Mouse (Mus musculus) bone marrow, adult 2 months (tissue): ENCODE measurements around the gene Slc25a3. TPM values are rescaled to one million over a fixed set of nuclear protein-coding genes. Genes with fewer than 3 reads are reported as not detected.

Experiments used
- H3K27ac ChIP-seq: fragments of 200-500 bp; 2 replicates; pipeline ENCODE4 v1.5.1; 2012; ENCODE audit warnings: low read depth, mild to moderate bottlenecking, control low read depth, inconsistent platforms, low read length; ENCODE audit not compliant: control insufficient read depth, poor library complexity, insufficient read depth
- H3K4me1 ChIP-seq: fragments of 200-500 bp; 2 replicates; pipeline ENCODE4 v1.6.1; 2011; ENCODE audit warnings: low read length; ENCODE audit not compliant: control insufficient read depth, insufficient read depth
- H3K4me3 ChIP-seq: fragments of 200-500 bp; replicated peaks from 2 replicates; pipeline ENCODE3; 2011; ENCODE audit warnings: mild to moderate bottlenecking, low read depth, low read length, control low read depth; ENCODE audit not compliant: control insufficient read depth
- CTCF ChIP-seq: fragments of 200-500 bp; IDR thresholded peaks from 2 replicates; pipeline ENCODE4 v1.5.1; 2011; ENCODE audit warnings: low read length, control low read depth; ENCODE audit not compliant: control insufficient read depth, insufficient read depth
- POLR2A ChIP-seq: fragments of 200-500 bp; IDR thresholded peaks from 2 replicates; pipeline ENCODE4 v1.6.1; 2011; ENCODE audit warnings: low read depth, mild to moderate bottlenecking, control low read depth, low read length, borderline replicate concordance; ENCODE audit not compliant: control insufficient read depth
- WGBS: fragments of 180-500 bp; shearing (Covaris S2); methylation state at CpG from one replicate; pipeline ENCODE4 v1.1.7; 2018; 5-methylcytosine and 5-hydroxymethylcytosine counted together
- polyA plus RNA-seq: library from polyadenylated mRNA; stranded (reverse); fragments of >200 nt; gene quantifications from 2 replicates; pipeline ENCODE4 v1.2.4, GENCODE M21; 2011; ENCODE audit warnings: low replicate concordance; ENCODE audit not compliant: missing spikeins, insufficient read depth, insufficient read length

The Slc25a3 gene
- polyA plus RNA-seq, 1 experiment: 223 TPM

DNA sequence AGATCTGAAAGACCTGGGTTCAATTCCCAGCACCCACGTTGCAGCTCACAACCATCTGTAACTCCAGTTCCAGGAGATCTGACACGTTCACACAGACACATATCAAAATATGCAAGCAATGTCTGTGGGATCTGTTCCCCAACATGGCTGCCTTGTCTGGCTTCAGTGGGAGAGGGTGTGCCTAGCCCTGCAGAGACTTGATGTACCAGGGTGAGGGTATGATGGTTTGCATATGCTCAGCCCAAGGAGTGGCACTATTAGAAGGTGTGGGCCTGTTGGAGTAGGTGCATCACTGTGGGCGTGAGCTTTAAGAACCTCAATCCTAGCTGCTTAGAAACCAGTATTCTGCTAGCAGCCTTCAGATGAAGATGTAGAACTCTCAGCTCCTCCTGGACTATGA is 17.9 kb downstream of the Slc25a3 start:
- H3K4me1 ChIP-seq: no peaks in the 10 kb centered on the region
- TF ChIP-seq CTCF: no peak
- no peak for TF ChIP-seq POLR2A
- H3K27ac ChIP-seq: no peak overlapping the region
- H3K4me3 ChIP-seq: no peak overlapping the region
- 77% methylated on average over 3 of the region's 3 CpGs for WGBS

GRCm38 (mm10) chr10:91102799-91103590 is 20.9 kb downstream of the Slc25a3 start:
- TF ChIP-seq POLR2A (no peak), CTCF (no peak)
- WGBS: 82% methylated on average over 14 of the region's 14 CpGs
- Histone ChIP-seq H3K4me1 (no peaks in the 10 kb centered on the region), H3K27ac (no peak overlapping the region), H3K4me3 (no peak overlapping the region)

- H3K27ac ChIP-seq: no peak overlapping the region
- no peak for TF ChIP-seq POLR2A
- no peak for TF ChIP-seq CTCF
- H3K4me3 ChIP-seq: no peak overlapping the region
- H3K4me1 ChIP-seq: no peaks in the 10 kb centered on the region
- WGBS: 92% methylated on average over 25 of the region's 25 CpGs
Observed at GRCm38 (mm10) chr10:91101936-91102335, 21.9 kb downstream of the Slc25a3 start.

DNA sequence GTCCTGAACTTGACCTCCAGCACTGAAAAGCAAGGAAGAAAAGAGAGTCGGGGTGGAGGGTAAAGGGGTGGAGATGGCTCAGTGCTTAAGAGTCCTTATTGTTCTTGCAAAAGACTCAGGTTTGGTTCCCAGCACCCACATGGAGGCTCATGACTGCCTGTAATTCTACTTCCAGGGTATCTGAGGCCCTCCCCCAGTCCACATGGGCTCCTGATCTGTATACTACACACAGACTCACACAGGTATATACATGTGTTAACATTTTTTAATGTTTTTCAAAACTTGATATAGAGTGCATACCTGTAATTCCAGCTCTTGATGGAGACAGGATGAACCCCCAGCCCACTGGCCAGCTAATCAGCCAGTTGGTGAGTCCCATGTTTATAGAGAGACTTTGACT is 23.8 kb downstream of the Slc25a3 start:
- 96% methylated on average over 1 of the region's 1 CpGs for WGBS
- no peak for TF ChIP-seq POLR2A
- no peak for TF ChIP-seq CTCF
- Histone ChIP-seq H3K27ac (no peak overlapping the region), H3K4me1 (no peaks in the 10 kb centered on the region), H3K4me3 (no peak overlapping the region)

DNA sequence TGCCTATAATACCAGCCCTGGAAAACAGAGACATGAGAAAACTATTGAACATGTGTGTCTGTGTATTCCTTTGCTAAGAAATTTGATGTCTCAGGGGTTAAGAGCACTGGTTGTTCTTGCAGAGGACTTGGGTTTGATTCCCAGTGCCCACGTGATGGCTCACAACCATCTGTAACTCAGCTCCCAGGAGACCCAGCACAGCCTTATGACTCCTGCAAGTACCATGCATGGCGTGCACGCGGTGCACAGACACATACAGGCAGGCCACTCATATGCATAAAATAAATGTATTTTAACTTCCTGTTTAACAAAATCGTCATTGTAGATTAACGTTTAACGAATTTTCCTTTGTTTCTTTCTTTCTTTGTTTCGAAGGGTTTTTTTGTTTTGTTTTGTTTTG is 25.8 kb downstream of the Slc25a3 start:
- no peak overlapping the region for H3K4me3 ChIP-seq
- WGBS: 86% methylated on average over 8 of the region's 8 CpGs
- no peaks in the 10 kb centered on the region for H3K4me1 ChIP-seq
- TF ChIP-seq CTCF (no peak), POLR2A (no peak)
- H3K27ac ChIP-seq: no peak overlapping the region

- WGBS: 60% methylated on average over 15 of the region's 15 CpGs
- H3K27ac ChIP-seq: no peak overlapping the region
- no peak overlapping the region for H3K4me3 ChIP-seq
- TF ChIP-seq CTCF: no peak
- no peak for TF ChIP-seq POLR2A
- H3K4me1 ChIP-seq: no peaks in the 10 kb centered on the region
Observed at GRCm38 (mm10) chr10:91094251-91095104, 29.4 kb downstream of the Slc25a3 start.

DNA sequence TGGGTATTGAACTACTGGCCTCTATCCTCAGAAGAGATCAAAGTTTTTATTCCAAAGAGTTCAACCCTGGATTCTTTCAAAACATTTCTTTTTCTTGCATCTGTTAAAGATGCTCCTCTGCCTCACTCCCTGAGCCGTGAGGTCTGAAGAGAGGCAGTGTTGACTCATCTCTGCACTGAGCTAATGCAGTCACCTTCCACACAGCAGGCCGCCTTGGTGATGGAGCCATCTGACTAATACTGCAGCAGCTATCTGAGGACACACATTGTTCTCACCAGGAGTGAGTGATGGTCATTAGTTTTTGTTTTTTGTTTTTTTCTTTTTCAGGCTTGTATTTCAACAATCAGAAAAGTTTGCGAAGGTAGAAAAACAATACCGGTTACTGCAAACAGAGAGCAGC is 31.0 kb downstream of the Slc25a3 start:
- 87% methylated on average over 4 of the region's 4 CpGs for WGBS
- no peak for TF ChIP-seq CTCF
- TF ChIP-seq POLR2A: no peak

DNA sequence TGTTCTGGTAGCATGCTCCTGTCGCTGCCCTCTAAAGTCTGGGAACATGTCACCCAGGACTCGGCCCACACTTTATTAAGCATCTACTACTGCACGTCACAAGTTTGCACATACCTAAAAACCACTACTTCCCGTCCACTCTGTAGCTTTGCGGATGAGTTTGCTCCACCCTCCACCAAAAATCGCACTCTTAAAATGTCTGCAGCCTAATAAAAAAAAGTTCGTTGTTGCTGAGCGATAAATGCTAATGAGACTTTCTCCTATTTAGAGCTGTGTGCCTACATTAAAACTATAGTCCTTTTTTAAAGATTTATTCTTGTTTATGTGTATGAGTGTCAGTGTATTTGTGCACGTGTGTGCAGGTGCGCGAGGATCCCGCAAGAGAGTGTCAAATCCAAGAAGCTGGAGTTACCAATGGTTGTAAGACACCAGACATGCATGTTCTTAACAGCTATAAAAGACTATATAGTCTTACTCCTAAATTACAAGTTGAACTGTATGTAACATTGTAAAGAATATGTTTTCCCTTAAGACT is 40.4 kb downstream of the Slc25a3 start:
- Histone ChIP-seq H3K27ac (peak overlapping the region; percentile 97), H3K4me3 (peak overlapping the region; percentile 80), H3K4me1 (no peaks in the 10 kb centered on the region; the same call in 1 of the 2 replicates)
- TF ChIP-seq POLR2A (no peak), CTCF (no peak)
- 25% methylated on average over 12 of the region's 12 CpGs for WGBS

More for the DNA sequence above, 31.0 kb downstream of the Slc25a3 start:
- Histone ChIP-seq H3K27ac (no peak overlapping the region), H3K4me3 (no peak overlapping the region), H3K4me1 (no peaks in the 10 kb centered on the region)
